Mouse (Mus musculus): ENCODE results near the gene Rab3gap2. TPM values are rescaled to one million over a fixed set of nuclear protein-coding genes. Genes with fewer than 3 reads are reported as not detected.

Rab3gap2 gene
- total RNA-seq, 1 experiment = 38.8 TPM

DNA sequence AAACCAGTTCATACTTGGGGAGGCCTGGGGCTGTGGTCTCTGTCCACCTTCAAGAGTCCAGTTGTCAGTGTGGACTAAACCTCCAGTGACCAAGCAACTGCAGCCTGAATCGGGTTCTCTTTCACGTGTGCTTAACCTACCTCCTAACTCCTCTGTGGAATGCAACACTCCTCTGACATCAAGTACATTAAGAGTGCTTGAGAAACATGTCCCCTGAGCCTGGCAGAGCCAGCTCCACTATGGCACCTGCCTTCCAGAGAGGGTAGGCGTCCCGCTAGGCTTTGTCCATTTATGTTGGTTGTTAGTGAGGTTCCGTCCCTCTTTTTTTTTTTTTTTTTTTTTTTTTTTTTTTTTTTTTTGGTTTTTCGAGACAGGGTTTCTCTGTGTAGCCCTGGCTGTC lies 23.0 kb downstream of the Rab3gap2 start:
- Histone ChIP-seq H3K9me3 (ENCODE audit: control insufficient read depth, insufficient read depth, low read depth, low read length) (no peaks in the 10 kb centered on the region; the same call in 1 of the 2 replicates), H3K9ac (ENCODE audit: insufficient read depth, low read depth, low read length, poor library complexity, severe bottlenecking) (no peak overlapping the region), H3K4me3 (ENCODE audit: insufficient read depth in 1 of 2, low read depth in 1 of 2, low read length in 2 of 2, poor library complexity in 1 of 2, severe bottlenecking in 1 of 2) (no peak overlapping the region), H3K4me1 (ENCODE audit: control insufficient read depth in 2 of 2, insufficient read depth in 2 of 2, low read length in 2 of 2, poor library complexity in 1 of 2) (no peaks in the 10 kb centered on the region), H3K27ac (ENCODE audit: insufficient read depth, low read depth, low read length, poor library complexity, severe bottlenecking) (no peak overlapping the region), H3K36me3 (ENCODE audit: control insufficient read depth, insufficient read depth, low read length, poor library complexity, severe bottlenecking) (peaks cover 15% of the 10 kb centered on the region)
- in situ Hi-C loops (cut with MboI; ENCODE audit: low sequenced_read_pairs in 2 of 2, unreplicated experiment in 2 of 2) = no loop called here
- no peak for DNase-seq (ENCODE audit: low read depth, low spot score)
- TF ChIP-seq HCFC1 (IDR thresholded peaks at IDR 0.05; ENCODE audit: borderline replicate concordance, insufficient read depth, low read length) (no peak), MAFK (IDR thresholded peaks at IDR 0.05; ENCODE audit: insufficient read depth, low read depth, low read length) (no peak), ZNF384 (IDR thresholded peaks at IDR 0.05; ENCODE audit: low read depth, low read length) (no peak), ZC3H11A (IDR thresholded peaks at IDR 0.05; ENCODE audit: borderline replicate concordance, low read depth, low read length) (no peak), CHD2 (IDR thresholded peaks at IDR 0.05; ENCODE audit: low read depth, low read length) (no peak)

DNA sequence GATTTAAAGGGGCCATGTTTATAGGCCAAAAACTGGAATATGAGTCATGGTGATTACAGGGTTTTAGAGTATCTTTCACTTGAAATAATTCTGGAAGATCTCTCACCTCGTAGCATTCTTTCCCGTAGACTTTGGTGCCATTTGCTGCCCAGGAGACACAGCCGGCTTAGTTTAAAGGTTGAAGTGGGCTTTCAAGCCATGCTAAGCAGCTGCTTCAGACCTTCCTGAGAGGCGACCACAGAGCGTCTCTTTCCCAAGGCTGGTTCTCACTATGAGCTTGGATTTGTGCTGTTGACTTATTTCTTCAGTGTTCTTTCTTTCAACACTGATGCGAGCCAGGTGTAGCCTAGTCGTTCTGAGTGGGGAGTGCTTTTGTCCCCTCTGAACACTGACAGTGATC lies 23.8 kb downstream of the Rab3gap2 start:
- Histone ChIP-seq H3K9ac (ENCODE audit: insufficient read depth, low read depth, low read length, poor library complexity, severe bottlenecking) (no peak overlapping the region), H3K9me3 (ENCODE audit: control insufficient read depth, insufficient read depth, low read depth, low read length) (no peaks in the 10 kb centered on the region), H3K27ac (ENCODE audit: insufficient read depth, low read depth, low read length, poor library complexity, severe bottlenecking) (no peak overlapping the region; the same call in 1 of the 2 replicates), H3K4me1 (ENCODE audit: control insufficient read depth in 2 of 2, insufficient read depth in 2 of 2, low read length in 2 of 2, poor library complexity in 1 of 2) (no peaks in the 10 kb centered on the region), H3K4me3 (ENCODE audit: insufficient read depth in 1 of 2, low read depth in 1 of 2, low read length in 2 of 2, poor library complexity in 1 of 2, severe bottlenecking in 1 of 2) (no peak overlapping the region), H3K36me3 (ENCODE audit: control insufficient read depth, insufficient read depth, low read length, poor library complexity, severe bottlenecking) (peaks cover 8% of the 10 kb centered on the region)
- in situ Hi-C loops (cut with MboI; ENCODE audit: low sequenced_read_pairs in 2 of 2, unreplicated experiment in 2 of 2) = no loop called here
- no peak for TF ChIP-seq CHD2 (IDR thresholded peaks at IDR 0.05; ENCODE audit: low read depth, low read length)
- no peak for TF ChIP-seq ZC3H11A (IDR thresholded peaks at IDR 0.05; ENCODE audit: borderline replicate concordance, low read depth, low read length)
- no peak for TF ChIP-seq HCFC1 (IDR thresholded peaks at IDR 0.05; ENCODE audit: borderline replicate concordance, insufficient read depth, low read length)
- no peak for TF ChIP-seq ZNF384 (IDR thresholded peaks at IDR 0.05; ENCODE audit: low read depth, low read length)
- no peak for TF ChIP-seq MAFK (IDR thresholded peaks at IDR 0.05; ENCODE audit: insufficient read depth, low read depth, low read length)
- no peak for DNase-seq (ENCODE audit: low read depth, low spot score)

DNA sequence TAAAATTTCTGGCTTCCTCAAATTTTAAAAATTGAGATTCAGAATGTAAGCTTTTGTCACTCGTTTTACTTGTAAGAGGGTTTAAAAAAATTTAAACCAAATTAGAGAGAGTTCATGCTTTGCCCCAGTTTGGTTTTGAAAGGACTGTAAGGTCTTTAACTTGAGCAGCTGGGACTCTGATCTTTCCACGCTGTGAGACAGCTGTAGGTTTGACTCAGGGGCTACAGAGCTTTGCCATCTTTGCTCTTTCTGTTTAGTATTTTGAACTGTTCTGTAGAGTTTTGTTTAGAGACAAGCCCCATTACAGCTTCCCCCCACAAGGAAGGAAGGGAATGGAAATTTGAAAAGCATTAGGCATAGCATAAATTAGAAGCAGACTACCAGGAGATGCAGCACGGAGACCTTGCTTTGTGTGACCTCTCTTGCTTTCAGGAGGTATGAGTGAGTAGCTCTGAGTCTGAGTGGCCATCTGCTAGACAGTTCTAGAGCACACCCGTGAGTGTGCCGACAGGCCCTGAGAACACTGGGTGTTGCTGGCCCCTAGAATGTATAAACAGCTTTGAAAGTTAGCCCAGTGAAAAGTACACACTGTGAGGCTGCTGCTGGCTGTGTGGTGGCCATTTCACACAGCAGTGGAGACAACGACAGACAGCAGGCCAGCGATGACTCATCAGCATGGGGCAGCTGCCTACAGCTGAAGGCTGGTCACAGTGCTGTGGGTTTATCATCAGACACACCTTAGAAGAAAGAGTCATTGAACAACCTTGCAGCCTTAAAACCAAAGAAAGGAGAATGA lies 25.7 kb downstream of the Rab3gap2 start:
- H3K4me1 ChIP-seq (ENCODE audit: control insufficient read depth in 2 of 2, insufficient read depth in 2 of 2, low read length in 2 of 2, poor library complexity in 1 of 2) = no peaks in the 10 kb centered on the region
- H3K9ac ChIP-seq (ENCODE audit: insufficient read depth, low read depth, low read length, poor library complexity, severe bottlenecking) = no peak overlapping the region
- no peak overlapping the region for H3K4me3 ChIP-seq (ENCODE audit: insufficient read depth in 1 of 2, low read depth in 1 of 2, low read length in 2 of 2, poor library complexity in 1 of 2, severe bottlenecking in 1 of 2)
- no peak for TF ChIP-seq ZNF384 (IDR thresholded peaks at IDR 0.05; ENCODE audit: low read depth, low read length)
- no peak for TF ChIP-seq HCFC1 (IDR thresholded peaks at IDR 0.05; ENCODE audit: borderline replicate concordance, insufficient read depth, low read length)
- TF ChIP-seq ZC3H11A (IDR thresholded peaks at IDR 0.05; ENCODE audit: borderline replicate concordance, low read depth, low read length) = no peak
- TF ChIP-seq MAFK (IDR thresholded peaks at IDR 0.05; ENCODE audit: insufficient read depth, low read depth, low read length) = no peak
- no peak for TF ChIP-seq CHD2 (IDR thresholded peaks at IDR 0.05; ENCODE audit: low read depth, low read length)
- H3K9me3 ChIP-seq (ENCODE audit: control insufficient read depth, insufficient read depth, low read depth, low read length) = no peaks in the 10 kb centered on the region
- H3K36me3 ChIP-seq (ENCODE audit: control insufficient read depth, insufficient read depth, low read length, poor library complexity, severe bottlenecking) = peaks cover 5% of the 10 kb centered on the region
- in situ Hi-C loops (cut with MboI; ENCODE audit: low sequenced_read_pairs in 2 of 2, unreplicated experiment in 2 of 2) = no loop called here
- H3K27ac ChIP-seq (ENCODE audit: insufficient read depth, low read depth, low read length, poor library complexity, severe bottlenecking) = no peak overlapping the region
- DNase-seq (ENCODE audit: low read depth, low spot score) = no peak

DNA sequence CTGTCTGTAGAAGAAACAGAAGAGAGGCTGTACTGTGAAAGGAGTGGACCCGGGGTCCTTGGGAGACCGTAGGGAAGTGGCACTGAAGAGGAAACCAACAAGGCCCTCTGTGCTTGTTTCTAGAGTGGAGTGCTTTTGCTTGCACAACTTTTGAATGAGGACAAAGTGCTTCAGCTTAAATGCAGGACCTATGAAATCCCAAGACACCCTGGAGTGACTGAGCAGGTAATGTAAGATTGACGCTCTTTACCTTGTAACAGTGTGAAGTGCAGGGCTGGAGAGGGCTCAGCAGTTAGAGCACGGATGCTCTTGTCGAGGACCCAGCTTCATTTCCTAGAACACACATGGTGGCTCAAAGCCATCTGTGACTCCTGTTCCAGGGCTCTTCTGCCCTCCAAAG lies 31.9 kb downstream of the Rab3gap2 start:
- H3K4me1 ChIP-seq (ENCODE audit: control insufficient read depth in 2 of 2, insufficient read depth in 2 of 2, low read length in 2 of 2, poor library complexity in 1 of 2) = no peaks in the 10 kb centered on the region
- no peak overlapping the region for H3K27ac ChIP-seq (ENCODE audit: insufficient read depth, low read depth, low read length, poor library complexity, severe bottlenecking)
- TF ChIP-seq ZC3H11A (IDR thresholded peaks at IDR 0.05; ENCODE audit: borderline replicate concordance, low read depth, low read length) = no peak
- TF ChIP-seq HCFC1 (IDR thresholded peaks at IDR 0.05; ENCODE audit: borderline replicate concordance, insufficient read depth, low read length) = no peak
- TF ChIP-seq MAFK (IDR thresholded peaks at IDR 0.05; ENCODE audit: insufficient read depth, low read depth, low read length) = no peak
- no peak for TF ChIP-seq CHD2 (IDR thresholded peaks at IDR 0.05; ENCODE audit: low read depth, low read length)
- TF ChIP-seq ZNF384 (IDR thresholded peaks at IDR 0.05; ENCODE audit: low read depth, low read length) = no peak
- H3K4me3 ChIP-seq (ENCODE audit: insufficient read depth in 1 of 2, low read depth in 1 of 2, low read length in 2 of 2, poor library complexity in 1 of 2, severe bottlenecking in 1 of 2) = no peak overlapping the region
- no peak overlapping the region for H3K9ac ChIP-seq (ENCODE audit: insufficient read depth, low read depth, low read length, poor library complexity, severe bottlenecking)
- H3K9me3 ChIP-seq (ENCODE audit: control insufficient read depth, insufficient read depth, low read depth, low read length) = no peaks in the 10 kb centered on the region
- in situ Hi-C loops (cut with MboI; ENCODE audit: low sequenced_read_pairs in 2 of 2, unreplicated experiment in 2 of 2) = no loop called here
- no peak for DNase-seq (ENCODE audit: low read depth, low spot score)
- H3K36me3 ChIP-seq (ENCODE audit: control insufficient read depth, insufficient read depth, low read length, poor library complexity, severe bottlenecking) = peaks cover 14% of the 10 kb centered on the region

All from ES-E14 (cell line).